Mouse (Mus musculus): ENCODE measurements around the gene Thy1. TPM values are rescaled to one million over a fixed set of nuclear protein-coding genes. Genes with fewer than 3 reads are reported as not detected.
A peak's percentile ranks its signal among the peaks of the same experiment; 100 is the strongest.

Thy1 gene
- polyA plus RNA-seq, 2 experiments, result 0.33 to 0.90 TPM

GRCm38 (mm10) chr9:44081581-44081980 is 38.4 kb downstream of the Thy1 start:
- no peak overlapping the region for H3K4me3 ChIP-seq (ENCODE audit: insufficient read depth in 1 of 2, low read depth in 2 of 2, low read length in 2 of 2)
- H3K9ac ChIP-seq (replicated peaks), result no peak overlapping the region
- ATAC-seq (ENCODE audit: insufficient read depth) (no peak), DNase-seq (ENCODE audit: low read depth in 3 of 3, low spot score in 3 of 3) (no peak)
- no peak overlapping the region for H3K27ac ChIP-seq
- H3K36me3 ChIP-seq (replicated peaks; ENCODE audit: control insufficient read depth, insufficient read depth, low read depth), result no peaks in the 10 kb centered on the region
- TF ChIP-seq EP300 (IDR thresholded peaks at IDR 0.05; ENCODE audit: low read depth), result no peak
- no peak overlapping the region for H3K4me2 ChIP-seq (ENCODE audit: low read depth)
- no peaks in the 10 kb centered on the region for H3K9me3 ChIP-seq (ENCODE audit: control insufficient read depth, low read length)
- WGBS (ENCODE audit: insufficient replicate concordance), result 47% methylated on average over 5 of the region's 5 CpGs
- H3K4me1 ChIP-seq (replicated peaks; ENCODE audit: control insufficient read depth in 2 of 2, insufficient read depth in 2 of 2, low read length in 1 of 2), result peaks cover 8 to 12% of the 10 kb centered on the region in 2 experiments
- H3K27me3 ChIP-seq (ENCODE audit: control insufficient read depth, insufficient read depth, low read length), result peaks cover 10% of the 10 kb centered on the region

DNA sequence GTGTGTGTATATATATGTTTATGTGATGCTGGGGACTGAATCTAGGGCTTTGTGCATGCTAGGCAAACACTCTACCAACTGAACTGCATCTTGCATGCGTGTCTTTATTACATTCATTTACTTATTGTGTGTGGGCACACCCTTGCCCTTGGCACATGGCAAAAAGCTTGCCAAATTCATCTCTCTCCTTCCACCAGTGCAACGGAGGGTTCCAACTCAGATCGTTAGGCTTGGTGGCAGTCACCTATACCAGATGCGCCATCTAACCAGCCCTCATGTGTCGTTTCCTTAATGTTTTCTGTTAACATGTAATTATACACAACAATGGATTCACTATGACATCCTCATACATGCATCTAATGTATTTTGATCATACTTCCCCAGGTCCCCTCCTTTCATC is 39.1 kb downstream of the Thy1 start:
- DNase-seq (ENCODE audit: low read depth in 3 of 3, low spot score in 3 of 3) (no peak), ATAC-seq (ENCODE audit: insufficient read depth) (no peak)
- Histone ChIP-seq H3K4me1 (replicated peaks; ENCODE audit: control insufficient read depth in 2 of 2, insufficient read depth in 2 of 2, low read length in 1 of 2) (peaks cover 8 to 12% of the 10 kb centered on the region in 2 experiments), H3K36me3 (replicated peaks; ENCODE audit: control insufficient read depth, insufficient read depth, low read depth) (no peaks in the 10 kb centered on the region), H3K4me2 (ENCODE audit: low read depth) (no peak overlapping the region), H3K27me3 (ENCODE audit: control insufficient read depth, insufficient read depth, low read length) (peaks cover 10% of the 10 kb centered on the region), H3K27ac (no peak overlapping the region), H3K4me3 (ENCODE audit: insufficient read depth in 1 of 2, low read depth in 2 of 2, low read length in 2 of 2) (no peak overlapping the region), H3K9ac (replicated peaks) (no peak overlapping the region), H3K9me3 (ENCODE audit: control insufficient read depth, low read length) (no peaks in the 10 kb centered on the region)
- TF ChIP-seq EP300 (IDR thresholded peaks at IDR 0.05; ENCODE audit: low read depth), result no peak
- no peak for TF ChIP-seq CTCF (IDR thresholded peaks at IDR 0.05; ENCODE audit: low read depth)
- 76% methylated on average over 5 of the region's 5 CpGs for WGBS (ENCODE audit: insufficient replicate concordance)

DNA sequence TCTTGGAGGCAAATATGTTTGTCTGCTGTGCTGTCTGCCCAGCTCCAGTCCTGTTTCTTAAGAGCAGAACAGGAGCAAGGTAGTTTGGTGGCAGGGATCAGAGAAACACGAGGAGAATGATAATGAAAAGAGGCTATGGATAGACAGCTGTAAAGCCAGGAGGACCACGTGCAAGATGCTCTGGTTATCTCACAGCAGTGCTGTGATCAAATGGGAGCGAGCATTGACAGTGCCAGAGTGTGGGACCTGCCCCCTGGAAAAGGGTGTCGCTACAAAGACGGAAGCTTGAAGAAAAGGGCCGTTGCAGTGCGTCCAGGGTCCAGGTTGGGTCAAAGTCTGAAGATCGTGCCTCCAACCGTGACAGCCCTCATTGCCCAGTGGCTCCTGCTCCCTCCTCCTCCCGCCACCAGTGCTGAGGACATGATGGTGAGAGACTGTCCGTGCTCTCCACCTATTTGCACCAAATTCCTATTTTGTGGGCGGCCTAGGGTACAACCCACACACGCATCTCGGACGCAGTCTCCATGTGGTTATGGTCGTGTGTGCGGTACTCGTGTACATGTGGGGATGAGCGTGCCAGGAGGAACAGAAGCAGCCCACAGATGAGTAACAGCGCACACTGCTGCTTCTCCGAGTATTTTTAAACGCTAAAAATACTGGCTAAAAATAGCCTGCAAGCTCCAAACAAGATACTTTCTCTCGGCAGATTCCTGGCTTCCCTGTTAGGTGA is 40.4 kb downstream of the Thy1 start:
- H3K4me3 ChIP-seq (ENCODE audit: insufficient read depth in 1 of 2, low read depth in 2 of 2, low read length in 2 of 2), result peak overlapping the region; percentile 7 to 38; a peak in 2 of 4 replicates
- 8% methylated on average over 23 of the region's 23 CpGs for WGBS (ENCODE audit: insufficient replicate concordance)
- H3K9ac ChIP-seq (replicated peaks), result no peak overlapping the region
- no peaks in the 10 kb centered on the region for H3K36me3 ChIP-seq (replicated peaks; ENCODE audit: control insufficient read depth, insufficient read depth, low read depth)
- H3K9me3 ChIP-seq (ENCODE audit: control insufficient read depth, low read length), result no peaks in the 10 kb centered on the region
- ATAC-seq (ENCODE audit: insufficient read depth), result no peak
- no peak for DNase-seq (ENCODE audit: low read depth in 3 of 3, low spot score in 3 of 3)
- no peak overlapping the region for H3K27ac ChIP-seq
- TF ChIP-seq CTCF (IDR thresholded peaks at IDR 0.05; ENCODE audit: low read depth) (no peak), EP300 (IDR thresholded peaks at IDR 0.05; ENCODE audit: low read depth) (no peak)
- peaks cover 10% of the 10 kb centered on the region for H3K27me3 ChIP-seq (ENCODE audit: control insufficient read depth, insufficient read depth, low read length)
- H3K4me2 ChIP-seq (ENCODE audit: low read depth), result peak overlapping the region; percentile 76
- peaks cover 8 to 12% of the 10 kb centered on the region in 2 experiments for H3K4me1 ChIP-seq (replicated peaks; ENCODE audit: control insufficient read depth in 2 of 2, insufficient read depth in 2 of 2, low read length in 1 of 2)

DNA sequence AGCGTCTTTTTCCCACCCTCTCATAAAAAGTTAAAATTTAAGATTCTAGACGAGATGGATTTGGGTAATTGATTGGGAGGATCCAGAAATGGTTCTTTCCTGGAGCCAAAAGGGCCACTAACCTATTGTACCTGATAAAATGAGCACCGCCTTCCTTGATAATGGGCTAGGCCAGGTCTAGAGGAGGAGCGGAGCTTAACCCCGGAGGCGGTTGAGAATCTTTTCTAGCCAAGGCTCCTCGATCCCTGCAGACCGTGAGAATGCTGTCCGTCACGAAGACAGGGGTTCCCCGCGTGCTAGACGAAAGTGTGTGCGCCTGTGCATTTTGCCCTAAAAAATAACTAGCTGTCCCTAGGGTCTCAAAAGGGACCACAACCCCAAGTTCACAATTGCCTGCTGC is 41.1 kb downstream of the Thy1 start:
- H3K36me3 ChIP-seq (replicated peaks; ENCODE audit: control insufficient read depth, insufficient read depth, low read depth), result no peaks in the 10 kb centered on the region
- peak overlapping the region; percentile 23 to 38 for H3K4me3 ChIP-seq (ENCODE audit: insufficient read depth in 1 of 2, low read depth in 2 of 2, low read length in 2 of 2)
- H3K27me3 ChIP-seq (ENCODE audit: control insufficient read depth, insufficient read depth, low read length), result peaks cover 10% of the 10 kb centered on the region
- H3K9me3 ChIP-seq (ENCODE audit: control insufficient read depth, low read length), result no peaks in the 10 kb centered on the region
- H3K9ac ChIP-seq (replicated peaks), result peak overlapping the region; percentile 35; the same call in 1 of the 2 replicates
- H3K27ac ChIP-seq, result no peak overlapping the region
- H3K4me1 ChIP-seq (replicated peaks; ENCODE audit: control insufficient read depth in 2 of 2, insufficient read depth in 2 of 2, low read length in 1 of 2), result peaks cover 8 to 12% of the 10 kb centered on the region in 2 experiments
- H3K4me2 ChIP-seq (ENCODE audit: low read depth), result peak overlapping the region; percentile 76
- WGBS (ENCODE audit: insufficient replicate concordance), result 1% methylated on average over 14 of the region's 14 CpGs
- DNase-seq (ENCODE audit: low read depth in 3 of 3, low spot score in 3 of 3) (no peak), ATAC-seq (ENCODE audit: insufficient read depth) (peak; percentile 41; the same call in 1 of the 2 replicates)
- TF ChIP-seq EP300 (IDR thresholded peaks at IDR 0.05; ENCODE audit: low read depth) (no peak), CTCF (IDR thresholded peaks at IDR 0.05; ENCODE audit: low read depth) (no peak)

GRCm38 (mm10) chr9:44084659-44085229 is 41.6 kb downstream of the Thy1 start:
- H3K4me2 ChIP-seq (ENCODE audit: low read depth), result peak overlapping the region; percentile 76
- peak overlapping the region; percentile 38 to 52 for H3K4me3 ChIP-seq (ENCODE audit: insufficient read depth in 1 of 2, low read depth in 2 of 2, low read length in 2 of 2)
- H3K27ac ChIP-seq, result no peak overlapping the region
- DNase-seq (ENCODE audit: low read depth in 3 of 3, low spot score in 3 of 3), result peak; percentile 65 to 69 (median 68)
- TF ChIP-seq CTCF (IDR thresholded peaks at IDR 0.05; ENCODE audit: low read depth) (no peak), EP300 (IDR thresholded peaks at IDR 0.05; ENCODE audit: low read depth) (no peak)
- H3K4me1 ChIP-seq (replicated peaks; ENCODE audit: control insufficient read depth in 2 of 2, insufficient read depth in 2 of 2, low read length in 1 of 2), result peaks cover 8 to 13% of the 10 kb centered on the region in 2 experiments
- H3K9me3 ChIP-seq (ENCODE audit: control insufficient read depth, low read length), result no peaks in the 10 kb centered on the region
- under 1% methylated on average over 61 of the region's 62 CpGs for WGBS (ENCODE audit: insufficient replicate concordance)
- peaks cover 10% of the 10 kb centered on the region for H3K27me3 ChIP-seq (ENCODE audit: control insufficient read depth, insufficient read depth, low read length)
- no peaks in the 10 kb centered on the region for H3K36me3 ChIP-seq (replicated peaks; ENCODE audit: control insufficient read depth, insufficient read depth, low read depth)
- peak; percentile 83 for ATAC-seq (ENCODE audit: insufficient read depth)
- H3K9ac ChIP-seq (replicated peaks), result peak overlapping the region; percentile 35; the same call in 1 of the 2 replicates

Measured in liver, embryonic 14.5 days (tissue).